Mouse (Mus musculus): Measurements from ENCODE around the gene Polr2m. TPM values are rescaled to one million over a fixed set of nuclear protein-coding genes. Genes with fewer than 3 reads are reported as not detected.
A peak's percentile ranks its signal among the peaks of the same experiment; 100 is the strongest.

Polr2m gene
- polyA plus RNA-seq, 1 experiment from 2014 or later = 260 TPM

DNA sequence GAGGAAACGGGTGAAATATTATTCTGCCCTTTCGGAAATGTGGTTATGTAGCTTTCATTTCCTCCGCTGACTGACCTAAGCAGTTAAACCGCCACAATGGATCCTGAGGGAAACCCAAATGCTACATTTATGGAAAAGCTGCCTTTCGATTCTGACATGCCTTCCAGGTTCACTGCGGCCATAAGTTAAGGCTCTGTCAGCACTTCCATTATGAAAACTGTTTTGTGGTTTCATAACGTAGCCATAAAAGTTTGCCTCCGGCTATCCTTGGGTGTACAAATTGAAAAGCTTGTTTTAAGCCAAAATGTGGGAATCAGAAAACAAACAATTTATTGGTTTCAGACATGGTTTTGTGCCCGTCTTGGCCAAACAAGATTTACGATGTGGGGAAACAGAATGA lies 27.2 kb upstream of the Polr2m start:
- H3K27me3 ChIP-seq (replicated peaks; ENCODE audit: control insufficient read depth, insufficient read depth, low read length) = no peaks in the 10 kb centered on the region
- no peaks in the 10 kb centered on the region for H3K9me3 ChIP-seq (ENCODE audit: control insufficient read depth, low read length)
- no peaks in the 10 kb centered on the region for H3K4me1 ChIP-seq (replicated peaks; ENCODE audit: control insufficient read depth, insufficient read depth, low read length)
- DNase-seq (ENCODE audit: low spot score) (no peak), ATAC-seq (replicated peaks; ENCODE audit: low FRiP score) (no peak)
- H3K4me2 ChIP-seq = no peak overlapping the region
- H3K4me3 ChIP-seq (ENCODE audit: low read depth, low read length) = no peak overlapping the region
- H3K36me3 ChIP-seq (ENCODE audit: control insufficient read depth, insufficient read depth, low read length) = no peaks in the 10 kb centered on the region
- no peak overlapping the region for H3K27ac ChIP-seq (ENCODE audit: low read depth, low read length)
- H3K9ac ChIP-seq (ENCODE audit: low read depth, low read length) = no peak overlapping the region
- 82% methylated on average over 10 of the region's 10 CpGs for WGBS

DNA sequence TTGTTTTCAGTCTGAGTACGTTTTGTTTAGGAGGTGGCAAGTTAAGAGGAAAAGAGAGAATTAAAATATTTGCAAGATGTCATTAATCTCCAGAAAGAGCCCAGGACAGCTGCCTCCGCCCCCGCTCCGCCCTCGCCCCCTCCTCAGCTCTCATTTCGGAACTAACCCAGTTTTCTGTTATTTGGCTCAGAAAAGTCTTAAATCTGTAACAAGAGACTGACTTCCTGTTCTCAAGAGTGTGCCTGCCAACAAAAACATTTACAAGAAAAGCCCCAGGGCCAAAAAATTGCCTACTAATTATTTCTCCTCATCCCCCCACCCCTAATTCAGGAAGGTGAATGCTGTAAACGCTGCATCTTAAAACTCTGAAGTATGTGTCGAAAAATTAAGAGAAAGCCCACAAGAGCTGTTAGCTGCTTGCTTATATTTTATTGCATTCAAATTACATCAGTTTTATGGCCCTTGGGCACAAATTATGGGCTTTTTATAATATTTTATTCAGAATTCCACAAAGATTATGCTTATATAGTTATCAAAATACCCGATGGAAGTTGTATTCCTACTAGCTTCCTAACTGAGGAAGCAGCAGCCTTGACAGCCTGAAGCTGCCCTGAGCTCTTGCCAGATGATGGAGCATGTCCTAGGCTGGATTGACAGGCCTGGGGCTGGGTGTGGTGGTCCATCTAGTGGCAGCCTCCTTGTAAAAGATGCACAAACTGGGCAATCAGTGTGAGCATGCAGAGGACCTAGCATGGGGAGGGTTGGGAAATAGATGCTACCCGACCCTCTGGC lies 12.9 kb upstream of the Polr2m start:
- no peak overlapping the region for H3K9ac ChIP-seq (ENCODE audit: low read depth, low read length)
- ATAC-seq (replicated peaks; ENCODE audit: low FRiP score) (no peak), DNase-seq (ENCODE audit: low spot score) (no peak)
- H3K27ac ChIP-seq (ENCODE audit: low read depth, low read length) = no peak overlapping the region
- 68% methylated on average over 10 of the region's 10 CpGs for WGBS
- no peak overlapping the region for H3K4me3 ChIP-seq (ENCODE audit: low read depth, low read length)
- no peaks in the 10 kb centered on the region for H3K36me3 ChIP-seq (ENCODE audit: control insufficient read depth, insufficient read depth, low read length)
- no peak overlapping the region for H3K4me2 ChIP-seq
- H3K9me3 ChIP-seq (ENCODE audit: control insufficient read depth, low read length) = no peaks in the 10 kb centered on the region
- H3K4me1 ChIP-seq (replicated peaks; ENCODE audit: control insufficient read depth, insufficient read depth, low read length) = peaks cover 3% of the 10 kb centered on the region; the same call in 1 of the 2 replicates
- H3K27me3 ChIP-seq (replicated peaks; ENCODE audit: control insufficient read depth, insufficient read depth, low read length) = no peaks in the 10 kb centered on the region

DNA sequence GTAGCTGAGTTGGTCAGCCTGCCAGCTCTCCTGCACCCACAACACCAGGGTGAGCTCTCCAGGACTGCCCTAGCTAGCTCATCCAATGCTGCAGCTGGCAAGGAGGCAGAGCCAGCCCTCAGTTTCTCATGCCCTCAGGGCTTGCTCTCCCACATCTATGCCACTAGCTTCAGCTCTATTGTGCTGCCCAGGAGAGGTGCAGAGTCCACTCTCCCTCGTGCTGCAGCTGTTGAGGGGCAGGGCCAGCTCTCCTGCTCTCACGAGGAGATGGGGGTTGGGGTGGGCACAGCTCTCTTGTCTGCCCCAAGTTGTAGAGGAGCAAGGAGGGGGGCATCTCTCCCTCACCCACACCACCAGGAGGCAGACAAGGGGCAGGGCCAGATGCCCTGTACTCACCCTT lies 10.9 kb upstream of the Polr2m start:
- H3K27ac ChIP-seq (ENCODE audit: low read depth, low read length) = no peak overlapping the region
- H3K4me2 ChIP-seq = no peak overlapping the region
- H3K4me3 ChIP-seq (ENCODE audit: low read depth, low read length) = no peak overlapping the region
- no peak for ATAC-seq (replicated peaks; ENCODE audit: low FRiP score)
- no peaks in the 10 kb centered on the region for H3K36me3 ChIP-seq (ENCODE audit: control insufficient read depth, insufficient read depth, low read length)
- no peak for DNase-seq (ENCODE audit: low spot score)
- WGBS = 40% methylated on average over 2 of the region's 2 CpGs
- no peaks in the 10 kb centered on the region for H3K9me3 ChIP-seq (ENCODE audit: control insufficient read depth, low read length)
- H3K9ac ChIP-seq (ENCODE audit: low read depth, low read length) = no peak overlapping the region
- no peaks in the 10 kb centered on the region for H3K27me3 ChIP-seq (replicated peaks; ENCODE audit: control insufficient read depth, insufficient read depth, low read length)
- peaks cover 3% of the 10 kb centered on the region; the same call in 1 of the 2 replicates for H3K4me1 ChIP-seq (replicated peaks; ENCODE audit: control insufficient read depth, insufficient read depth, low read length)

DNA sequence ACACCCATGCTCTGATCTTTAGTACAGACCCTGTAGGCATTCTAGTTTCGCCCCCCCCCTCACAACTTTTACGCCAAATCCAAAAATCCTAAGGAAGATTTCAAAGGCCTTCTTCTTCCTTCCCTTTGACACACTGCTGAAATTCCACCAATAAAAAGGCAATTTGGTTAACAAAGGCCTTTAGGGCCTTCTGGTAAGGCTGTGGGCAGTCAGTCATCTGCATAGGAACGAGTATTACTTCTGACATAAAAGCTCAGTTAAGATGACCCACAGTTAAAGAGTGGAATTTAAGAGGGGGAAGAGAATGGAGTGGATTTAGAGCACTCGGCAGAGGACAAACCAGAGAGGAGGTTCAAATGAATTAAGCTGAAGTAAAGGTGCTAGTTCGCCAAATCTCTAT lies 8.0 kb upstream of the Polr2m start:
- Histone ChIP-seq H3K4me3 (ENCODE audit: low read depth, low read length) (no peak overlapping the region), H3K27me3 (replicated peaks; ENCODE audit: control insufficient read depth, insufficient read depth, low read length) (no peaks in the 10 kb centered on the region), H3K27ac (ENCODE audit: low read depth, low read length) (no peak overlapping the region), H3K9ac (ENCODE audit: low read depth, low read length) (no peak overlapping the region), H3K9me3 (ENCODE audit: control insufficient read depth, low read length) (no peaks in the 10 kb centered on the region), H3K4me1 (replicated peaks; ENCODE audit: control insufficient read depth, insufficient read depth, low read length) (peaks cover 3% of the 10 kb centered on the region; the same call in 1 of the 2 replicates), H3K4me2 (no peak overlapping the region), H3K36me3 (ENCODE audit: control insufficient read depth, insufficient read depth, low read length) (no peaks in the 10 kb centered on the region)
- ATAC-seq (replicated peaks; ENCODE audit: low FRiP score) (no peak), DNase-seq (ENCODE audit: low spot score) (no peak)
- WGBS = 80% methylated on average over 5 of the region's 5 CpGs

DNA sequence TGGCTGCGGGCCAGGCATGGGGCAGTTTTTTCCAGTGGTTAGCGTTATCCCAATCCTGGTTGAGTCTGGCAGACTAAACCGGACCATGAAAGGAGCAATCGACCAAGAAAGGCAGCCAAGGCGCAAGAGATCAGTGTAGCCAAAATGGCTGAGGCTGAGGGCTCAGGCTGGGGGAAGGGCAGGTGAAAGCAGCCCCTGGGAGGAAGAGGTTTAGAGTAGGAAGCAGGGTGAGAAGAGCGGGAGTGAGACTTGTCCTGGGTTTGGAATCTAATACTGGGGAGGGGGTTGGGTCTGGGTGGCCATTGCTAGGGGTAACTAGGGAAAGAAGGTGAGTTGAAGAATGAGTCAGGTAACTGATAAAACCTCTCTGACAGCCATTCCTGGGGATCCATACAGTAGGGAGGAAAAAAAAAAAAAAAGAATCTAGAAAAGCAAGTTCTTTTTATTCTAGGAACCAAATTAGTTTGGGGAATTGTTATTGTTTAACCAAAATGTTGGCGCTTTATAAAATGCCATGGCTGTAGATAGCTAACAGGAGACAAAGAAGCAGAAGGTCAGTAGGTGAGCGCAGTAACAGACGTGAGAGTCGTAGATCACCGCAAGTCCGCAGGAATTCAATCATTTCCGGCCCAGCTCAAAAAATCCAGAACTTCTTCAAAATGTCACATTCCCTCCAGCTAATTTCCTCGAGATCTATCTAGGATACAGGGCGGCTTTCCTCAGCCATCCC lies 6.7 kb upstream of the Polr2m start:
- 65% methylated on average over 15 of the region's 15 CpGs for WGBS
- DNase-seq (ENCODE audit: low spot score) = no peak
- no peak overlapping the region for H3K27ac ChIP-seq (ENCODE audit: low read depth, low read length)

DNA sequence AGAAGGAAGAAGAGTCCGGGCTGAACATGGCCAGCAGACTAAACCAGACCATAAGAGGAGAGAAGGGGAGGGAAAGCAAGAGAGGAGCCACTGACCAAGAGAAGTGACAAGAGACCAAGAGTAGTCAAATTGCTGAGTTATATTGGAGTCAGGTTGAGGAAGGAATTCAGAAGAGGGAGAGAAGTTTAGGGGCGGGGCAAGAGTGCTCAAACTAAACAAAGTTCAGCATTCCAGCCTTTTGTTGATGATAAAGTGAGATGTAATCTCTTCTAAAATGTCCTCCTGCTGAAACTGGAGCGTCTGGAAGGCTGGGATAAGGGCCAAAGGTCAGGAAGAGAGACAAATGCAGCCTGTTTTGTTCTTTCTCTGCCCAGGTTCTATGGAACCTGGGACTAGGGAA lies 4.3 kb upstream of the Polr2m start:
- no peak overlapping the region for H3K4me2 ChIP-seq
- no peak overlapping the region for H3K9ac ChIP-seq (ENCODE audit: low read depth, low read length)
- H3K9me3 ChIP-seq (ENCODE audit: control insufficient read depth, low read length) = no peaks in the 10 kb centered on the region
- H3K27ac ChIP-seq (ENCODE audit: low read depth, low read length) = no peak overlapping the region
- DNase-seq (ENCODE audit: low spot score) (no peak), ATAC-seq (replicated peaks; ENCODE audit: low FRiP score) (no peak)
- H3K36me3 ChIP-seq (ENCODE audit: control insufficient read depth, insufficient read depth, low read length) = no peaks in the 10 kb centered on the region
- no peak overlapping the region for H3K4me3 ChIP-seq (ENCODE audit: low read depth, low read length)
- H3K27me3 ChIP-seq (replicated peaks; ENCODE audit: control insufficient read depth, insufficient read depth, low read length) = no peaks in the 10 kb centered on the region
- no peaks in the 10 kb centered on the region; the same call in 1 of the 2 replicates for H3K4me1 ChIP-seq (replicated peaks; ENCODE audit: control insufficient read depth, insufficient read depth, low read length)
- WGBS = 55% methylated on average over 3 of the region's 3 CpGs

More for the DNA sequence above, 6.7 kb upstream of the Polr2m start:
- H3K27me3 ChIP-seq (replicated peaks; ENCODE audit: control insufficient read depth, insufficient read depth, low read length) = no peaks in the 10 kb centered on the region
- H3K4me3 ChIP-seq (ENCODE audit: low read depth, low read length) = no peak overlapping the region
- no peak for ATAC-seq (replicated peaks; ENCODE audit: low FRiP score)
- peaks cover 3% of the 10 kb centered on the region; the same call in 1 of the 2 replicates for H3K4me1 ChIP-seq (replicated peaks; ENCODE audit: control insufficient read depth, insufficient read depth, low read length)
- no peak overlapping the region for H3K9ac ChIP-seq (ENCODE audit: low read depth, low read length)
- H3K36me3 ChIP-seq (ENCODE audit: control insufficient read depth, insufficient read depth, low read length) = no peaks in the 10 kb centered on the region
- H3K4me2 ChIP-seq = no peak overlapping the region
- no peaks in the 10 kb centered on the region for H3K9me3 ChIP-seq (ENCODE audit: control insufficient read depth, low read length)

DNA sequence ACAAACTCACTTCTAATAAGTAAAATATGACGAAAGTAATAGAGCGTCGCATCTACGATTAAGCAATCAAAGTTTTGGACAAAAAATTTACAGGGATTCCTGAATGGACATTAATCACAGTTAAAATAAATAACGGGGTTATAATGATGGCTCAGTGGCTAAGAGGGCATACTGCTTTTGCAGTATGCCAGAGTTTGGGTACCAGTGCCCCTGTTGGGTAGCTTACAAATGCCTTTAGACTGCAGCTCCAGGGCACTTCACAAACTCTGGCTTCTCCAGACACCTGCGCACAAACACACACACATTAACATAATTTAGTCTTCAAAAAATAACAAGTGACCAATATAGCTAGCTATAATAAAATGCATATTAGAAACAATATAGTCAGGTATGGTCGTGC lies 392 bp upstream of the Polr2m start:
- no peak for DNase-seq (ENCODE audit: low spot score)
- Histone ChIP-seq H3K4me1 (replicated peaks; ENCODE audit: control insufficient read depth, insufficient read depth, low read length) (peaks cover 8% of the 10 kb centered on the region), H3K36me3 (ENCODE audit: control insufficient read depth, insufficient read depth, low read length) (peaks cover 22% of the 10 kb centered on the region), H3K9me3 (ENCODE audit: control insufficient read depth, low read length) (no peaks in the 10 kb centered on the region), H3K27me3 (replicated peaks; ENCODE audit: control insufficient read depth, insufficient read depth, low read length) (no peaks in the 10 kb centered on the region), H3K9ac (ENCODE audit: low read depth, low read length) (0 out of 2 replicates have a peak overlapping the region, but pooled peaks have one; percentile 100), H3K4me3 (ENCODE audit: low read depth, low read length) (peak overlapping the region; percentile 98), H3K4me2 (peak overlapping the region; percentile 87), H3K27ac (ENCODE audit: low read depth, low read length) (no peak overlapping the region)
- WGBS = 42% methylated on average over 7 of the region's 7 CpGs
- no peak for ATAC-seq (replicated peaks; ENCODE audit: low FRiP score)

DNA sequence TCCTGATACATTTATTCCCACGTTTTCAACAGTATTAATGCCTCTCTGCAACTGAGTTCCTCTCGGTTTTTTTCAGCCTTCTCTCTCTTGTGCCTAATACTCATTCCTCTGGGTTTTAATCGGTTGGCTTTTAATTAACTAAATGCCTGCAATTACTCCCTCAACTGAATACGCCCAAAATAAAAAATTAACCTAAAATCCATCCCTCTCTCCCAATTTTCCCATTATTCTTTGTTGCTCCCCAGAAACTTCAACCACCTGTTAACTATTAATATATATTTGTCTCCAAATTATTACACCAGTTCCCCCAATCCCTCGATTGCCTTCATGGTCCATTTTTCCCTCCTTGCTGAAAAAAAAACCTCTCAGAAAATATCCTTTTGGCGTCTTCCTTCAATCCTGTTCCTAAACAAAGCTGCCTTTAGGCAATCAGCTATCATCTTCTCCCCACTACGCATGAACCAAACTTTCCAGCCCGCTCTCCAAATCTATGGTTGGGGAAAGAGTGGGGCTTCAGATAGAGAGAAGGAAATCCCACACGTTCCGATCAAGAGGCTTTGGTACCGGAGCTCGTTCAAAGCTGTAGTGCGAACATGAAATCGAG lies 762 bp downstream of the Polr2m start:
- DNase-seq (ENCODE audit: low spot score) (no peak), ATAC-seq (replicated peaks; ENCODE audit: low FRiP score) (no peak)
- Histone ChIP-seq H3K9ac (ENCODE audit: low read depth, low read length) (peak overlapping the region; percentile 100), H3K27me3 (replicated peaks; ENCODE audit: control insufficient read depth, insufficient read depth, low read length) (no peaks in the 10 kb centered on the region), H3K36me3 (ENCODE audit: control insufficient read depth, insufficient read depth, low read length) (peaks cover 33% of the 10 kb centered on the region), H3K4me2 (peak overlapping the region; percentile 87), H3K9me3 (ENCODE audit: control insufficient read depth, low read length) (no peaks in the 10 kb centered on the region), H3K4me1 (replicated peaks; ENCODE audit: control insufficient read depth, insufficient read depth, low read length) (peaks cover 17% of the 10 kb centered on the region), H3K4me3 (ENCODE audit: low read depth, low read length) (peak overlapping the region; percentile 98), H3K27ac (ENCODE audit: low read depth, low read length) (peak overlapping the region; percentile 91)
- WGBS = 2% methylated on average over 14 of the region's 14 CpGs

Data from liver, embryonic 11.5 days (tissue).